Comparison of ENCODE assay signal across 8 mouse cellular contexts in the genomic region with DNA sequence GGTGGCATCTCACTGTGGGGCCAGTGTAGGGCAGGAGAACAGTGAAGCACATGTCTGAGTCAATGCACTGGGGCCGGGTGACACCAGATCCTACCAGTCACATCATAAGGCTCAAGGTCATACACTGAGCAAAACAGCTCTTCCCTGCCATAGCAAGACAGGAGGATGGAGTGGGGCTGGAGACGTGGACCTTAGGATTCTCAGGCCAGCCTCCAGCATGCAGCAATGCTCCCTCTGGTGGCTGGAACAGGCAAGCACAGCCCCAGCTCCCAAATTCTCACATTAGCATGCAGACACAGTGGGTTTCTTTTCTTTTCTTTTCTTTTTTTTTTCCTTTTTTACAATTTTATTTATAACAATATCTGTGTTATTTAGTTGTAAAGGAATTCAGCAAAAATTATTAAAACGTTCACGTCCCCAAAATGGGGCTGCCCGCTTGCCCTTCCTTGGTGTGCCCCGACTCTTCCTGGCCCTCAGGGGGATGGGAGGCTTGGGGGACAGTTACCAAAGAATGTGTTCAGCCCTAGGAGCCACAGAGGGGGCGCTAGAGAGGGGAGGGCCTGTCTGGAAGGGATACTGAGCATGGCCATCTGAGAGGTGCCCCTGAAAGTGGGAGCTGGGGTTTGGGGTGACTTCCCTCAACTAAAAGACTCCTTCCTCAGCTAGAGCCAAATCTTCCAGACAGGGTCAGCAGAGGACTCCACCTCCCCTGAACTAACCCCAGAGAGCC. TPM values are rescaled to one million over a fixed set of nuclear protein-coding genes. Genes with fewer than 3 reads are reported as not detected.
A peak's percentile ranks its signal among the peaks of the same experiment; 100 is the strongest.
DNase-seq lines count a peak whose midpoint lies in the region; ATAC-seq and TF ChIP-seq lines count a peak whose summit lies in the region.

No protein-coding gene starts in this region.

- ATAC-seq in heart, embryonic 12.5 days (ENCODE audit: insufficient number of reproducible peaks, low FRiP score), result no peak
- no peak for ATAC-seq in midbrain, postnatal 0 days (ENCODE audit: low FRiP score)

- no peak overlapping the region for H3K9ac ChIP-seq in heart, embryonic 12.5 days
- no peak overlapping the region for H3K9ac ChIP-seq in midbrain, postnatal 0 days (replicated peaks; ENCODE audit: low read length, poor library complexity, severe bottlenecking)

- H3K9me3 ChIP-seq in heart, embryonic 12.5 days (replicated peaks), result no peaks in the 10 kb centered on the region
- H3K9me3 ChIP-seq in limb, embryonic 10.5 days (replicated peaks), result no peaks in the 10 kb centered on the region
- H3K9me3 ChIP-seq in midbrain, postnatal 0 days (ENCODE audit: low read length), result no peaks in the 10 kb centered on the region

- intact Hi-C loops in gastrocnemius, adult 2 months (cut with DNase I), result loop anchor here (5.0 kb wide), 1 partner anchor 201 kb away; no protein-coding TSS in a partner anchor

- no peak overlapping the region for H3K27ac ChIP-seq in heart, embryonic 12.5 days (ENCODE audit: poor library complexity, severe bottlenecking)
- H3K27ac ChIP-seq in gastrocnemius, adult 2 months, result no peak overlapping the region
- no peak overlapping the region for H3K27ac ChIP-seq in limb, embryonic 10.5 days
- H3K27ac ChIP-seq in midbrain, postnatal 0 days (ENCODE audit: low read depth, low read length), result peak overlapping the region; percentile 32; the same call in 1 of the 2 replicates
- no peak overlapping the region for H3K27ac ChIP-seq in spleen, adult 2 months (ENCODE audit: insufficient read depth, low read length)

- H3K4me2 ChIP-seq in heart, embryonic 12.5 days, result no peak overlapping the region
- H3K4me2 ChIP-seq in midbrain, postnatal 0 days (ENCODE audit: low read depth, low read length, poor library complexity, severe bottlenecking), result no peak overlapping the region

- peak; percentile 97 for DNase-seq in heart, adult 11 months
- DNase-seq in cerebellum, postnatal 25 days, result peak; percentile 88 to 92
- peak; percentile 82 for DNase-seq in gastrocnemius, adult 2 months
- DNase-seq in kidney, adult 18-20 months, result peak; percentile 87
- peak; percentile 85 for DNase-seq in limb, embryonic 10.5 days (ENCODE audit: low spot score)
- peak; percentile 88 for DNase-seq in midbrain, postnatal 0 days (ENCODE audit: low spot score)
- peak in 1 of 2 experiments; percentile 66 for DNase-seq in spleen, adult 2 months (ENCODE audit: low read depth in 1 of 2, low spot score in 2 of 2)

- H3K27me3 ChIP-seq in heart, embryonic 12.5 days (replicated peaks), result peaks cover 45% of the 10 kb centered on the region
- H3K27me3 ChIP-seq in limb, embryonic 10.5 days (ENCODE audit: low read depth, poor library complexity, severe bottlenecking), result peaks cover 41% of the 10 kb centered on the region
- H3K27me3 ChIP-seq in midbrain, postnatal 0 days (ENCODE audit: insufficient read depth, low read length), result 0 out of 2 replicates have a peak, but pooled peaks cover 4% of the 10 kb centered on the region
- peaks cover 13% of the 10 kb centered on the region for H3K27me3 ChIP-seq in spleen, adult 2 months (ENCODE audit: control insufficient read depth, insufficient read depth, low read length)

- peaks cover 37% of the 10 kb centered on the region for H3K36me3 ChIP-seq in heart, embryonic 12.5 days
- peaks cover 53% of the 10 kb centered on the region for H3K36me3 ChIP-seq in limb, embryonic 10.5 days
- H3K36me3 ChIP-seq in midbrain, postnatal 0 days (ENCODE audit: insufficient read depth, low read length), result peaks cover 46% of the 10 kb centered on the region
- H3K36me3 ChIP-seq in spleen, adult 2 months (ENCODE audit: control insufficient read depth, insufficient read depth, low read length), result no peaks in the 10 kb centered on the region

- peak; percentile 99; the same call in 1 of the 2 replicates for TF ChIP-seq CTCF in gastrocnemius, adult 2 months (IDR thresholded peaks at IDR 0.05)
- TF ChIP-seq CTCF in midbrain, postnatal 0 days (IDR thresholded peaks at IDR 0.05), result peak; percentile 95
- TF ChIP-seq CTCF in spleen, adult 2 months (IDR thresholded peaks at IDR 0.05; ENCODE audit: extremely low read depth, insufficient read depth, insufficient read length, insufficient replicate concordance), result peak; percentile 95

- peaks cover 16% of the 10 kb centered on the region for H3K4me1 ChIP-seq in heart, embryonic 12.5 days (replicated peaks)
- peaks cover 31% of the 10 kb centered on the region for H3K4me1 ChIP-seq in limb, embryonic 10.5 days
- peaks cover 7% of the 10 kb centered on the region; the same call in 1 of the 2 replicates for H3K4me1 ChIP-seq in midbrain, postnatal 0 days (ENCODE audit: insufficient read depth, low read length)
- peaks cover 13% of the 10 kb centered on the region for H3K4me1 ChIP-seq in spleen, adult 2 months (ENCODE audit: control insufficient read depth, insufficient read depth, insufficient read length)

- H3K4me3 ChIP-seq in heart, embryonic 12.5 days, result no peak overlapping the region
- H3K4me3 ChIP-seq in gastrocnemius, adult 2 months, result no peak overlapping the region
- H3K4me3 ChIP-seq in limb, embryonic 10.5 days, result no peak overlapping the region
- H3K4me3 ChIP-seq in midbrain, postnatal 0 days (ENCODE audit: low read depth, low read length), result no peak overlapping the region
- no peak overlapping the region for H3K4me3 ChIP-seq in spleen, adult 2 months (ENCODE audit: extremely low read depth, insufficient read depth, insufficient read length)

- WGBS in heart, embryonic 12.5 days, result 24% methylated on average over 7 of the region's 7 CpGs
- WGBS in limb, embryonic 10.5 days, result 24% methylated on average over 7 of the region's 7 CpGs
- WGBS in midbrain, postnatal 0 days, result 22% methylated on average over 7 of the region's 7 CpGs
- WGBS in spleen, adult 2 months, result 33% methylated on average over 7 of the region's 7 CpGs

- TF ChIP-seq POLR2A in spleen, adult 2 months (IDR thresholded peaks at IDR 0.05; ENCODE audit: low read depth, low read length), result no peak

RNA-seq across cellular contexts. Expression of a gene that starts 3.7 kb away (rescaled TPM):
- 0.33 and 0.65 TPM in 2 replicates for polyA plus RNA-seq in heart, embryonic 12.5 days (2016; fragmentation: Nextera tagmentation; extraction: Ambion mirVana)
- under 1 TPM; 0.17 to 0.23 TPM for total RNA-seq in gastrocnemius, adult 2 months (2021)
- polyA plus RNA-seq in limb, embryonic 10.5 days (2016; fragmentation: Nextera tagmentation; extraction: Ambion mirVana), result 0.54 and 1.0 TPM in 2 replicates
- total RNA-seq in midbrain, postnatal 0 days (2014; rRNA removed), result 11.8 and 22.6 TPM in 2 replicates
- polyA plus RNA-seq in midbrain, postnatal 0 days (2015; fragmentation: Nextera tagmentation; extraction: Ambion mirVana), result 68.9 and 72.4 TPM in 2 replicates
- not detected in 2 replicates for polyA plus RNA-seq in spleen, adult 2 months (2012; rRNA removed)

RNA-seq across cellular contexts. Expression of a gene that starts 15.8 kb away (rescaled TPM):
- polyA plus RNA-seq in heart, embryonic 12.5 days (2016; fragmentation: Nextera tagmentation; extraction: Ambion mirVana), result 80.4 and 83.8 TPM in 2 replicates
- 10 to 100 TPM; 22.7 to 28.9 TPM for total RNA-seq in gastrocnemius, adult 2 months (2021)
- 143 and 173 TPM in 2 replicates for polyA plus RNA-seq in limb, embryonic 10.5 days (2016; fragmentation: Nextera tagmentation; extraction: Ambion mirVana)
- total RNA-seq in midbrain, postnatal 0 days (2014; rRNA removed), result 39.8 and 48.0 TPM in 2 replicates
- 32.8 and 34.2 TPM in 2 replicates for polyA plus RNA-seq in midbrain, postnatal 0 days (2015; fragmentation: Nextera tagmentation; extraction: Ambion mirVana)
- 99.9 and 133 TPM in 2 replicates for polyA plus RNA-seq in spleen, adult 2 months (2012; rRNA removed)

RNA-seq across cellular contexts. Expression of a gene that starts 23.3 kb away (rescaled TPM):
- polyA plus RNA-seq in heart, embryonic 12.5 days (2016; fragmentation: Nextera tagmentation; extraction: Ambion mirVana), result 19.5 and 24.4 TPM in 2 replicates
- 10 to 100 TPM in 1 of 2 experiments, 1 to 10 TPM in 1; 8.1 to 16.5 TPM for total RNA-seq in gastrocnemius, adult 2 months (2021)
- 1.4 and 3.4 TPM in 2 replicates for polyA plus RNA-seq in limb, embryonic 10.5 days (2016; fragmentation: Nextera tagmentation; extraction: Ambion mirVana)
- 16.2 and 16.6 TPM in 2 replicates for total RNA-seq in midbrain, postnatal 0 days (2014; rRNA removed)
- 18.7 and 19.9 TPM in 2 replicates for polyA plus RNA-seq in midbrain, postnatal 0 days (2015; fragmentation: Nextera tagmentation; extraction: Ambion mirVana)
- polyA plus RNA-seq in spleen, adult 2 months (2012; rRNA removed), result 6.9 and 12.2 TPM in 2 replicates

RNA-seq across cellular contexts. Expression of a gene that starts 36.5 kb away (rescaled TPM):
- polyA plus RNA-seq in heart, embryonic 12.5 days (2016; fragmentation: Nextera tagmentation; extraction: Ambion mirVana), result 0.50 and 1.1 TPM in 2 replicates
- 100 to 1,000 TPM; 393 to 462 TPM for total RNA-seq in gastrocnemius, adult 2 months (2021)
- polyA plus RNA-seq in limb, embryonic 10.5 days (2016; fragmentation: Nextera tagmentation; extraction: Ambion mirVana), result 0.40 and 0.76 TPM in 2 replicates
- total RNA-seq in midbrain, postnatal 0 days (2014; rRNA removed), result 1.2 and 2.3 TPM in 2 replicates
- 0.51 and 1.0 TPM in 2 replicates for polyA plus RNA-seq in midbrain, postnatal 0 days (2015; fragmentation: Nextera tagmentation; extraction: Ambion mirVana)
- polyA plus RNA-seq in spleen, adult 2 months (2012; rRNA removed), result 2.0 and 2.2 TPM in 2 replicates

Comparison
In these comparisons a context has a peak if more than half of its experiments do, and no peak if none do; other contexts are left out.
1. RNA of a gene that starts 3.7 kb away (polyA plus RNA-seq): 68.9 to 72.4 TPM in midbrain, postnatal 0 days; 0.54 to 1.0 TPM in limb, embryonic 10.5 days, 0.33 to 0.65 TPM in heart, embryonic 12.5 days and not detected in spleen, adult 2 months; every median in the first group is over 10 times any median in the second.
2. Peak in every context shown above with its lines, with median percentiles within 50 percentile points of each other: CTCF ChIP-seq.